Mouse (Mus musculus) embryo, embryonic 9.5 days (tissue): Measurements from ENCODE around the gene Kmt2b.

Experiments
- DNase-seq: peaks from one replicate; pipeline ENCODE4 v3.0.0-alpha.2; 2017; ENCODE audit errors: extremely low spot score

Kmt2b gene

DNA sequence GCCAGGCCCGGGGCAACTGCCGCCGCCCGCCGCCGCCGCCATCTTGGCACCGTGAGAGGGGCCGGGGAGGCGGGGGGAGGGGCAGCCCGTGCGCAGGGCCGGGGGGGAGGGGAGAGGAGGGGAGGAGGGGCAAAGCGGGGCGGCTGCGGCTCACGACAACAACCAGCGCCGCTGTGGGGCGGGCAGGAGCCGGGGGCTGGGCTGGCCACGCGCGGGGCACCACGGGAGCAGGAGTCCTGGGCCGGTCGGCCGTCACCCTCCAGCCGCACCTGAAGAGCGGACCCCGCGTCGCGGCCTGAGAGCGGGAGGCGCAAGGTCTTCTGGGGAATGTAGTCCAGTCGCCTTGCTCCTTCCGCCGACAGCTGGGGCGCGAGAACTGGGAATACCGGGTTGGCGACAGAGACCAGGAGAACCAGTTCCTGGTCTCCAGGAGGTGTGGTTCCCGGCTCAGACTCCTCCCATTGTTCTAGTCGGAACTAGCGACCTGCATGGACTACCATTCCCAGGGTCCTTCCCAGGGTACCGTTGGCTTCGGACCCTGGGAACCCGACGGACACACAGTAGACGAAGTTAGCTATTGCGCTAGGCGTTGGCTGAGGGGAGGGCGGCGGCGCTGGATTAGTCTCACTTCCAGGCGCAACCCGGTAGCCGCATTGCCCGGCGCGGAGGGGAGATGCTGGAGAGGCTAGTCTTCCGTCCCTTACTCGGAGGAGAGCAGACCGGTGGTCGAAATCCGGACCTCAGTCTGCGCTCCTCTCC lies at the start of gene Kmt2b:
Gene Kmt2b, minus strand, starts transcription at position 51 of the 759 bp plus-strand sequence.
- peak; percentile 96 for DNase-seq

DNA sequence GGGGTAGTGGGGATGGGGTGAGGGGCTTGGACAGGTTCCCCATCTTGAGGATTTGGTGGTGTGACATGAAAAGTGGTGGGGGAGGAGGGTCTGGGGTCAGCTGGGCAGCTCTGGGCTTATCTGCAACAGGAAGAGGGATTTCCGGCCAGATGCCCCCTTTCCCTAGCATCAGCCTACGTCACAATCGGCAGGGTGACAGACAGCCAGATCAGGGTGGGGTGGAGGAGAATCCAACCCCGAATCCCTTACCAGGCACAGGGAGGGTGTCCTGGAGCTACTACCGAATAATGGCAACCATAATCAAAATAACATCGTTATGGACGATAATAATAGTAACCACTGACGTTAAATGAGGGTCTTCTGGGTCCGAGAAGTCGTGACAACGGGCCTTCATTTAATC lies 47.9 kb upstream of the Kmt2b start:
- no peak for DNase-seq

DNA sequence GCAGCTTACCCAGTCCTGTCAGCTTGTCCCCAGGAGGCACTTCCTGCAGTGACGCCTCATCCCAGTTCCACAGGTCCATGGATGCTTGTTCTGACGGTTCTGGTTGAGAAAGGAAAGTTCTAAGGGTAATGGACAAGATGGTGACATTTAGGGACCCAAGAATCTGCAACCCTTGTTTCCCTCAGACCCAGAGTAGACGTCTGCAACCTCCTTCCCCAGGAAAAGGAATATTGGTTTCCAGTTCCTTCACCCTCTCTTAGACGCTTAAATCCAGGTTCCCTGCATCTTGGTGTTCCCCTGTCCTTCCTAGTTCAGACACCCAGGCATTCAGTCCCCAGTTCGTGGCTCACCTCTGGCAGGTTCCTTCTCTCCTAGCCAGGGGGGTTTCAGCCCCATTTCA lies 47.2 kb upstream of the Kmt2b start, which contains the start of gene Etv2:
Gene Etv2, minus strand, starts transcription at position 101 of the 400 bp plus-strand sequence.
- no peak for DNase-seq

DNA sequence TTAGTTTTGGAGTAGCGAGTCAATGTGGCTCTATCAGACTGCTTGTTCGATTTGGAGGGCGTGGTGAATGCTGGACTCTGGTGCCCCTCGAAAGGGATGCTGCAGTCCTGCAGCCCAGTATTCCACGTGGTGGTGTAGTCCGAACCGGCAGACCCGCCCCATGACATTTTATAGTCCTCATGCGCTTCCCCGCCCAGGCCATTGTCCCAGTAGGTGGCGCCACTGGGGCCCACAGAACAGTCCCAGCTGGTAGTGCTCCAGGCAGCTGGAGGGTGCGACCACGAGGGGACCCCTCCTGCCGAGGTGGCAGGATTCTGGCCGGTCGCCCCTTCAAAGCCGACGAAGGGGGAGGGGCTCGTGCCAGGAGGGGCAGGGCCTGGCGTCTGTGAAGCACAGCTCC lies 46.1 kb upstream of the Kmt2b start:
- peak; percentile 84 for DNase-seq

DNA sequence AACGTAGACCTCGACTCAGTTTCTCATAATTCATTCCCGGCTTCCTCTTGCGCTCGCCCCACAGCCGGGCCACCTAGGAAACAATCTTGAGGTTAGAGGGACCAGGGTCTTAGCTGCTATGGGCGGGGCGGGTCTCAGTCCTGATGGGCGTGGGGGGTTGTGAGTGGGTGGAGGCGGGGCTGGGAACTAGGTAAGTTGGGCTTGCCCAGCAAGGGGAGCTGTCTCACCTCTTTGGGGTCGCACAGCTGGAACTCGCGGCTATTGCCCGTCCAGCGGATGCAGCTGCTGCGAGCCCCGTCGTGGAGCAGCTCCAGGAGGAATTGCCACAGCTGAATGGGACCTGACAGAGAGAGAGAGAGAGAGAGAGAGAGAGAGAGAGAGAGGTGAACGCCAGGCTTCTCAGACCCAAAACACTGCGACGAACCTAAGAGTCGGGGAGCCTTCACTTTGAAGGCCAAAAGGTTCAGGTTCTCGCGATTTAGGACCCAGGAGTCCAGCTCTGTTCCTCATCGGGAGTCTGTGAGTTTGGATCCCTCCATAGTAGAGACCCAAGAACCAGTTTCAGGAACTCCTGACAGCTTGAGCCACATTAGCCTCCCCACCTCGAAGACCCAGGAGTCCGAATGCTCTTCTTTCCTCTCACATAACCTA lies 45.4 kb upstream of the Kmt2b start:
- no peak for DNase-seq

GRCm38 (mm10) chr7:30629013-30629412 lies 40.5 kb upstream of the Kmt2b start:
- DNase-seq, result no peak

GRCm38 (mm10) chr7:30626647-30627046 lies 38.1 kb upstream of the Kmt2b start:
- DNase-seq, result no peak

- peak; percentile 88 for DNase-seq
These were observed 37.2 kb upstream of the Kmt2b start, which contains the start of gene Cox6b1 for GRCm38 (mm10) chr7:30625530-30626384. TSS of gene Cox6b1 (minus strand) at chr7:30626151.

- no peak for DNase-seq
These were observed 30.7 kb upstream of the Kmt2b start for GRCm38 (mm10) chr7:30619202-30619601.

- DNase-seq, result no peak
These were observed 30.1 kb upstream of the Kmt2b start for GRCm38 (mm10) chr7:30618658-30619057.

- DNase-seq, result no peak
These were observed 26.7 kb upstream of the Kmt2b start for GRCm38 (mm10) chr7:30615049-30615760.

GRCm38 (mm10) chr7:30614454-30614853 lies 25.9 kb upstream of the Kmt2b start:
- DNase-seq, result no peak

DNA sequence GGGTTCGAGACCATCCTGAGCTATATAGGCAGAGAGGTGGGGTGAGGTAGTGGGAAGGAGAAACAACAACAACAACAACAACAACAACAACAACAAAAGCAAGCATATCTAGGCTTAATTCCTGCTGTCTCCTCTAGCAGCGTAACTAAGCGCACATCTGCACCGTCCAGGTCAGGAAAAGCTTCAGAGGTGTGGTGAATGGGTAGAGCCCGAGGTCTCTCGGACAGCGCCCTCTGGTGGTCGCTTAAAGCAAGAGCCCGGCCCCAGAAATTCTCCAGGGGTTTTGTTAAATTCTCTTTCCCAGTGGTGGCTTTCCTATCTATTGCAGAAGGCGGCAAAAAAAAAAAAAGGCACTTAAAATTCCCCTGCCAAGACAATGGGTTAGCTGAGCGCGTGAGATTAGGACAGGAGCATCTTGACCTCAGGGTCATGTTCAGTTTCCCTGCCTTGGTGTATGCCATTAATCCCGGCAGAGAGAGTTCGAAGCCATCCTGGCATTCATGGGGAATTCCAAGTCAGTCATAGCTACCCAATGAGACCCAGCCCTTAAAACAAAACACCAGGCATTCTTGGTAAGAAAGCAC lies 25.1 kb upstream of the Kmt2b start:
- peak; percentile 59 for DNase-seq

GRCm38 (mm10) chr7:30612654-30613402 lies 24.3 kb upstream of the Kmt2b start, which contains the start of gene Upk1a:
TSS of gene Upk1a (minus strand) at chr7:30612847.
- DNase-seq, result no peak

- DNase-seq, result no peak
These were observed 21.5 kb upstream of the Kmt2b start for GRCm38 (mm10) chr7:30610043-30610442.

- no peak for DNase-seq
These were observed 19.9 kb upstream of the Kmt2b start for GRCm38 (mm10) chr7:30608476-30608875.

GRCm38 (mm10) chr7:30607706-30608309 lies 19.3 kb upstream of the Kmt2b start:
- DNase-seq, result peak; percentile 61

DNA sequence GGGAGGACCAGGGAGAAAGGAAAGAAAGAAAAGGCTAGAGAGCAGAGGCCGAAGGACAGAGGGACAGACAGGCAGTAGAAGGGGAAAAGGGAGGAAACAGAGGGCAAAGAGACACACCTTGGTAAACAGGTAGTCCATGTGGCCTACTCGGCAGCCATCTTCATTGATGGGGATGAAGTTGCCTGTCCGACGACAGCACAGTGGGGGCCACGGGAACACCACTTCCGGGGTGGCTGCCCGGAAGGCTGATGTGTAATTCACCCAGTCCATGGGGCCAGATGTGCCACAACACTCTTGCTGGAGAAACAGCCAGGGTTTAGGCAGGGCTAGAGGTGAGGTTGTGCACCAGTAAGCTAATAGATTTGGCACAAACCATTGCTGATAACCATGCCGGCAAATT lies 16.4 kb upstream of the Kmt2b start:
- no peak for DNase-seq

DNA sequence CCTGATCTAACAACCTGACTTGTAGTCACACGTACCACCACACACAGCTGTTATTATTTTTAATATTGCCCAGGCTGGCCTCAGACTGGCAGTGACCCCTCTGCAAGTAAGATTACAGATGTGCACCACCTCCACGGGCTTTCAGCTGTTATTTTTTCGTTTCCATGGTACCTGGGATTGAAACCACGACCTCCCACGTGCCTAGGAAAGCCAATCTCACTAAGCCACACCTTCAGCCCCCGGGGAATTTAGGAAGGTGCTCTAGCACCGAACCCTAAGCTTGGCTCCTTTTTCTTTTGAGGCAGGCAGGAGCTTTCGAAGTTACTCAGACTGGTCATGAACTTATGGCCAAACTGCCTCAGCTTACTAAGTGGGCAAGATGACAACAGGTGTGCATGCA lies 15.9 kb upstream of the Kmt2b start:
- no peak for DNase-seq

DNA sequence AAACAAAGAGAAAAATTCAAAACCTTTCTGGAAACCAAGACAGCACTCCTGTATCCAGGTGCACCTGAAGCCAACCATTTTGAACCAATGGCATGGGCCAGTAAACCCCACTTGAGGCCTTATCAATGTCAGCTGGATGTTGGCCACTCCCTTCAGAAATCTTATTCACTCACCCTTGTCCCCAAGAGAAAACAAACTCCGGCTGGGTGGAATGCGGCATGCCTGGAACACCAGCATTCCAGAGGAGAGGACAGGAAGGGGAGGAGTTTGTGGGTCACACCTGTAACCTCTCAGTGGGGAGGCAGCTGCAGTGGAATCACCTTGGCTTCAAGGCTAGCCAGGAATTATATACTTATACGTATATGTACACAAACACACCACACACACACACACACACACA lies 14.1 kb upstream of the Kmt2b start:
- peak; percentile 40 for DNase-seq
